In the genomic region with DNA sequence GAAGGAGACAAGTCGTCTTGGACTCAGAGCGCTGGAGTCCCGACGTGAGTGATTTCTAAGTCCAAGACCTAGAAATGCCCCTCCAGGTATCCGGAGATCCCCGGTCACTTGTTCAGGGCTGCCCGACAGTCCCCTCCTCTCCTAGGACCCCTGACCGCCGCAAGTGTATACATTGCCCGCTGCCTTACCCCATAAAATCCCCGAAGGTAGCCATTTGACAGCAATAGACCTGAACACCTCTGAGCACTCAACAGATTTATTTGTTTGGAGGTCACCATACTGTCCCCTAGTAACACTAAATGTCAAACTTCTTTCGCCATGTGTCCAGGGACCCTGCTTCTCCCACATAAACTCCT, we compare ENCODE assay signal across 8 mouse cellular contexts. TPM values are rescaled to one million over a fixed set of nuclear protein-coding genes. Genes with fewer than 3 reads are reported as not detected.
DNase-seq lines count a peak whose midpoint lies in the region; ATAC-seq and TF ChIP-seq lines count a peak whose summit lies in the region.

No protein-coding gene starts in this region.

- H3K27ac ChIP-seq in heart, adult 2 months: peak overlapping the region; percentile 80
- no peak overlapping the region for H3K27ac ChIP-seq in forebrain, embryonic 14.5 days (ENCODE audit: low read depth, low read length)
- no peak overlapping the region for H3K27ac ChIP-seq in liver, embryonic 14.5 days

- TF ChIP-seq EP300 in heart, adult 2 months (IDR thresholded peaks at IDR 0.05; ENCODE audit: insufficient read depth, low read depth, low read length): no peak
- TF ChIP-seq EP300 in liver, embryonic 14.5 days (IDR thresholded peaks at IDR 0.05; ENCODE audit: low read depth): no peak

- no peak for ATAC-seq in forebrain, embryonic 14.5 days
- no peak for ATAC-seq in liver, embryonic 14.5 days (ENCODE audit: insufficient read depth)
- no peak for ATAC-seq in granulocyte monocyte progenitor cell, adult 5-6 weeks (replicated peaks; ENCODE audit: poor library complexity, severe bottlenecking)

- TF ChIP-seq POLR2A in heart, adult 2 months (IDR thresholded peaks at IDR 0.05; ENCODE audit: insufficient read depth, low read depth, low read length): no peak

- no peaks in the 10 kb centered on the region for H3K79me2 ChIP-seq in heart, adult 2 months (replicated peaks; ENCODE audit: control insufficient read depth, insufficient read depth, low read length)
- H3K79me2 ChIP-seq in C2C12 (ENCODE audit: control insufficient read depth, insufficient read depth): no peaks in the 10 kb centered on the region

- no peaks in the 10 kb centered on the region for H3K27me3 ChIP-seq in heart, adult 2 months (ENCODE audit: control insufficient read depth, insufficient read depth, low read length)
- H3K27me3 ChIP-seq in C2C12 (ENCODE audit: control insufficient read depth, insufficient read depth, insufficient read length): no peaks in the 10 kb centered on the region
- no peaks in the 10 kb centered on the region for H3K27me3 ChIP-seq in forebrain, embryonic 14.5 days (replicated peaks; ENCODE audit: control insufficient read depth, insufficient read depth, low read length)
- no peaks in the 10 kb centered on the region for H3K27me3 ChIP-seq in liver, embryonic 14.5 days (ENCODE audit: control insufficient read depth, insufficient read depth, low read length)

- no peaks in the 10 kb centered on the region for H3K9me3 ChIP-seq in forebrain, embryonic 14.5 days (replicated peaks; ENCODE audit: control insufficient read depth, low read length)
- H3K9me3 ChIP-seq in liver, embryonic 14.5 days (ENCODE audit: control insufficient read depth, low read length): no peaks in the 10 kb centered on the region

- intact Hi-C loops in heart, adult 2 months (cut with DNase I): no loop called here

- H3K4me2 ChIP-seq in forebrain, embryonic 14.5 days (ENCODE audit: low read length): peak overlapping the region; percentile 45
- peak overlapping the region; percentile 56 for H3K4me2 ChIP-seq in liver, embryonic 14.5 days (ENCODE audit: low read depth)

- H3K4me3 ChIP-seq in heart, adult 2 months: peak overlapping the region; percentile 53
- H3K4me3 ChIP-seq in C2C12 (ENCODE audit: insufficient read depth, poor library complexity, severe bottlenecking): peak overlapping the region; percentile 11
- peak overlapping the region; percentile 13; the same call in 1 of the 2 replicates for H3K4me3 ChIP-seq in forebrain, embryonic 14.5 days (ENCODE audit: low read depth, low read length)
- peak overlapping the region; percentile 1 to 39; a peak in 2 of 4 replicates for H3K4me3 ChIP-seq in liver, embryonic 14.5 days (ENCODE audit: insufficient read depth in 1 of 2, low read depth in 2 of 2, low read length in 2 of 2)

- no peaks in the 10 kb centered on the region for H3K36me3 ChIP-seq in heart, adult 2 months (ENCODE audit: control insufficient read depth, insufficient read depth, low read length)
- no peaks in the 10 kb centered on the region for H3K36me3 ChIP-seq in C2C12 (ENCODE audit: control insufficient read depth, insufficient read depth)
- no peaks in the 10 kb centered on the region for H3K36me3 ChIP-seq in forebrain, embryonic 14.5 days (ENCODE audit: control insufficient read depth, insufficient read depth, low read length)
- H3K36me3 ChIP-seq in liver, embryonic 14.5 days (replicated peaks; ENCODE audit: control insufficient read depth, insufficient read depth, low read depth): no peaks in the 10 kb centered on the region

- 16% methylated on average over 12 of the region's 12 CpGs for WGBS in heart, adult 2 months
- WGBS in forebrain, embryonic 14.5 days: 35% methylated on average over 12 of the region's 12 CpGs
- WGBS in liver, embryonic 14.5 days (ENCODE audit: insufficient replicate concordance): 24% methylated on average over 12 of the region's 12 CpGs

- no peaks in the 10 kb centered on the region for H3K4me1 ChIP-seq in heart, adult 2 months (ENCODE audit: control insufficient read depth, insufficient read depth, low read length)
- no peaks in the 10 kb centered on the region for H3K4me1 ChIP-seq in forebrain, embryonic 14.5 days (ENCODE audit: control insufficient read depth, insufficient read depth, low read length)
- no peaks in the 10 kb centered on the region for H3K4me1 ChIP-seq in liver, embryonic 14.5 days (replicated peaks; ENCODE audit: control insufficient read depth in 2 of 2, insufficient read depth in 2 of 2, low read length in 1 of 2)

- no peak for TF ChIP-seq CTCF in heart, adult 2 months (IDR thresholded peaks at IDR 0.05)
- no peak for TF ChIP-seq CTCF in C2C12 (IDR thresholded peaks at IDR 0.05; ENCODE audit: control insufficient read depth, insufficient read depth, insufficient read length)
- TF ChIP-seq CTCF in liver, embryonic 14.5 days (IDR thresholded peaks at IDR 0.05; ENCODE audit: low read depth): no peak

- peak overlapping the region; percentile 78 for H3K9ac ChIP-seq in heart, adult 2 months (ENCODE audit: low read depth, low read length)
- H3K9ac ChIP-seq in forebrain, embryonic 14.5 days (ENCODE audit: low read length): 0 out of 2 replicates have a peak overlapping the region, but pooled peaks have one; percentile 21
- H3K9ac ChIP-seq in liver, embryonic 14.5 days (replicated peaks): no peak overlapping the region

- no peak for DNase-seq in heart, adult 2 months
- no peak for DNase-seq in heart, adult 8-10 months (ENCODE audit: low spot score)
- DNase-seq in forebrain, embryonic 14.5 days (ENCODE audit: low spot score): no peak
- no peak for DNase-seq in liver, embryonic 14.5 days (ENCODE audit: low read depth in 3 of 3, low spot score in 3 of 3)
- no peak for DNase-seq in adrenal gland, adult 8-10 months
- DNase-seq in kidney, postnatal 14 days: no peak

- no peaks in the 10 kb centered on the region for H3K79me3 ChIP-seq in C2C12 (ENCODE audit: low read depth)

- no peak overlapping the region for H3ac ChIP-seq in C2C12 (ENCODE audit: control insufficient read depth, insufficient read length, low read depth)

RNA-seq across cellular contexts. Expression of gene Magix, which starts 1.0 kb away (rescaled TPM):
- total RNA-seq in heart, adult 2 months (2021): 10 to 100 TPM; 23.1 to 32.5 TPM
- polyA plus RNA-seq in heart, adult 2 months (2012; rRNA removed): 37.5 and 44.5 TPM in 2 replicates
- 10 to 100 TPM; 26.1 to 30.3 (median 28.8) TPM for total RNA-seq in heart, adult 8-10 months (2022)
- 0.08 TPM for polyA plus RNA-seq in C2C12 (2012; fragmentation: generic; extraction: Trizol)
- polyA plus RNA-seq in forebrain, embryonic 14.5 days (2014; fragmentation: Nextera tagmentation; extraction: Ambion mirVana): 0.13 TPM in 1 of 2 replicates, not detected in the other
- polyA plus RNA-seq in liver, embryonic 14.5 days (2012; rRNA removed): 0.02 and 0.04 TPM in 2 replicates
- polyA plus RNA-seq in liver, embryonic 14.5 days (2014; fragmentation: Nextera tagmentation; extraction: Ambion mirVana): 0.20 TPM in 1 of 2 replicates, not detected in the other
- total RNA-seq in granulocyte monocyte progenitor cell, adult 5-6 weeks (2014; fragmentation: Nextera tagmentation): not detected in 2 replicates
- 0.17 TPM in 1 of 2 replicates, not detected in the other for total RNA-seq in granulocyte monocyte progenitor cell, adult 5-6 weeks (2017)
- under 1 TPM; 0.31 to 0.67 (median 0.45) TPM for total RNA-seq in adrenal gland, adult 8-10 months (2022)

RNA-seq across cellular contexts. Expression of gene Plp2, which starts 8.8 kb away (rescaled TPM):
- total RNA-seq in heart, adult 2 months (2021): 10 to 100 TPM; 40.3 to 56.3 TPM
- 118 and 159 TPM in 2 replicates for polyA plus RNA-seq in heart, adult 2 months (2012; rRNA removed)
- total RNA-seq in heart, adult 8-10 months (2022): 10 to 100 TPM; 39.8 to 56.9 (median 51.1) TPM
- polyA plus RNA-seq in C2C12 (2012; fragmentation: generic; extraction: Trizol): 549 TPM
- polyA plus RNA-seq in forebrain, embryonic 14.5 days (2014; fragmentation: Nextera tagmentation; extraction: Ambion mirVana): 38.4 and 51.5 TPM in 2 replicates
- polyA plus RNA-seq in liver, embryonic 14.5 days (2012; rRNA removed): 27.3 and 43.1 TPM in 2 replicates
- 29.0 and 31.0 TPM in 2 replicates for polyA plus RNA-seq in liver, embryonic 14.5 days (2014; fragmentation: Nextera tagmentation; extraction: Ambion mirVana)
- total RNA-seq in granulocyte monocyte progenitor cell, adult 5-6 weeks (2014; fragmentation: Nextera tagmentation): 51.4 and 73.9 TPM in 2 replicates
- total RNA-seq in granulocyte monocyte progenitor cell, adult 5-6 weeks (2017): 16.0 and 20.9 TPM in 2 replicates
- 10 to 100 TPM; 57.7 to 99.2 (median 78.7) TPM for total RNA-seq in adrenal gland, adult 8-10 months (2022)

RNA-seq across cellular contexts. Expression of gene Gpkow, which starts 16.9 kb away (rescaled TPM):
- total RNA-seq in heart, adult 2 months (2021): 10 to 100 TPM; 18.0 to 19.3 TPM
- polyA plus RNA-seq in heart, adult 2 months (2012; rRNA removed): 7.1 and 11.4 TPM in 2 replicates
- 10 to 100 TPM; 18.3 to 21.9 (median 21.3) TPM for total RNA-seq in heart, adult 8-10 months (2022)
- 15.7 TPM for polyA plus RNA-seq in C2C12 (2012; fragmentation: generic; extraction: Trizol)
- polyA plus RNA-seq in forebrain, embryonic 14.5 days (2014; fragmentation: Nextera tagmentation; extraction: Ambion mirVana): 56.2 and 57.4 TPM in 2 replicates
- polyA plus RNA-seq in liver, embryonic 14.5 days (2012; rRNA removed): 4.4 and 7.0 TPM in 2 replicates
- polyA plus RNA-seq in liver, embryonic 14.5 days (2014; fragmentation: Nextera tagmentation; extraction: Ambion mirVana): 12.6 and 14.6 TPM in 2 replicates
- total RNA-seq in granulocyte monocyte progenitor cell, adult 5-6 weeks (2014; fragmentation: Nextera tagmentation): 18.9 and 21.2 TPM in 2 replicates
- total RNA-seq in granulocyte monocyte progenitor cell, adult 5-6 weeks (2017): 30.4 and 32.7 TPM in 2 replicates
- 10 to 100 TPM; 57.1 to 76.9 (median 64.6) TPM for total RNA-seq in adrenal gland, adult 8-10 months (2022)

RNA-seq across cellular contexts. Expression of gene Prickle3, which starts 23.0 kb away (rescaled TPM):
- 10 to 100 TPM; 16.8 to 25.2 TPM for total RNA-seq in heart, adult 2 months (2021)
- polyA plus RNA-seq in heart, adult 2 months (2012; rRNA removed): 21.5 and 27.8 TPM in 2 replicates
- total RNA-seq in heart, adult 8-10 months (2022): 10 to 100 TPM; 18.8 to 22.2 (median 19.5) TPM
- 3.0 TPM for polyA plus RNA-seq in C2C12 (2012; fragmentation: generic; extraction: Trizol)
- 0.94 and 1.6 TPM in 2 replicates for polyA plus RNA-seq in forebrain, embryonic 14.5 days (2014; fragmentation: Nextera tagmentation; extraction: Ambion mirVana)
- polyA plus RNA-seq in liver, embryonic 14.5 days (2012; rRNA removed): 1.2 and 1.3 TPM in 2 replicates
- 0.34 and 1.0 TPM in 2 replicates for polyA plus RNA-seq in liver, embryonic 14.5 days (2014; fragmentation: Nextera tagmentation; extraction: Ambion mirVana)
- total RNA-seq in granulocyte monocyte progenitor cell, adult 5-6 weeks (2014; fragmentation: Nextera tagmentation): 8.4 and 12.5 TPM in 2 replicates
- total RNA-seq in granulocyte monocyte progenitor cell, adult 5-6 weeks (2017): 2.6 and 2.7 TPM in 2 replicates
- 10 to 100 TPM in 3 of 4 experiments, 1 to 10 TPM in 1; 9.6 to 14.5 (median 12.8) TPM for total RNA-seq in adrenal gland, adult 8-10 months (2022)

RNA-seq across cellular contexts. Expression of gene Wdr45, which starts 34.1 kb away (rescaled TPM):
- 10 to 100 TPM; 41.3 to 42.5 TPM for total RNA-seq in heart, adult 2 months (2021)
- 48.3 and 57.9 TPM in 2 replicates for polyA plus RNA-seq in heart, adult 2 months (2012; rRNA removed)
- total RNA-seq in heart, adult 8-10 months (2022): 10 to 100 TPM; 34.4 to 60.5 (median 46.7) TPM
- 18.4 TPM for polyA plus RNA-seq in C2C12 (2012; fragmentation: generic; extraction: Trizol)
- 30.2 and 31.3 TPM in 2 replicates for polyA plus RNA-seq in forebrain, embryonic 14.5 days (2014; fragmentation: Nextera tagmentation; extraction: Ambion mirVana)
- 11.8 and 12.1 TPM in 2 replicates for polyA plus RNA-seq in liver, embryonic 14.5 days (2012; rRNA removed)
- 7.5 and 10.0 TPM in 2 replicates for polyA plus RNA-seq in liver, embryonic 14.5 days (2014; fragmentation: Nextera tagmentation; extraction: Ambion mirVana)
- total RNA-seq in granulocyte monocyte progenitor cell, adult 5-6 weeks (2014; fragmentation: Nextera tagmentation): 24.1 and 31.2 TPM in 2 replicates
- 22.5 and 27.6 TPM in 2 replicates for total RNA-seq in granulocyte monocyte progenitor cell, adult 5-6 weeks (2017)
- 10 to 100 TPM; 68.5 to 92.2 (median 76.2) TPM for total RNA-seq in adrenal gland, adult 8-10 months (2022)

Comparison
In these comparisons a context has a peak if more than half of its experiments do, and no peak if none do; other contexts are left out.
1. RNA of gene Magix, which starts 1.0 kb away (total RNA-seq): 23.1 to 32.5 TPM in heart, adult 2 months and 26.1 to 30.3 TPM in heart, adult 8-10 months; 0.31 to 0.67 TPM in adrenal gland, adult 8-10 months and 0.17 TPM in granulocyte monocyte progenitor cell, adult 5-6 weeks; every median in the first group is over 10 times any median in the second.
2. Peak in every context shown above with its lines, with median percentiles within 50 percentile points of each other: H3K4me3 ChIP-seq.